Mouse (Mus musculus): ENCODE measurements around the gene Sfxn2.

DNA sequence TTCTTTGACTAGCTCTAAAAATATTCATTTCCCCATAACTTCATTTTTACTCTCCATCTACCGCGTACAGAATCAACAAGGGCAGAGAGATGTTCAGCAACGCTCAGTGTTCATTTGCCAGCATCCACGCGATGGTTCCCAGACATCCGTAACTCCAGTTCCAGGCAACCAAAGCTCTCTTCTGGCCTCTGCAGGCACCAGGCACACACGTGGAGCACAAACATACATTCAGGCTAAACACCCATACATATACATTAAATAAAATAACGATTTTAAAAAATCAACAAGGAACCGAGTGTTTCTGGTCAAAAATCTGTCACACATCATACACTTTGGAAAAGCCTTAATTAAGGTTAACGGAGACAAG lies 1.3 kb upstream of the Sfxn2 start:
- TF ChIP-seq POLR2A (IDR thresholded peaks at IDR 0.05; ENCODE audit: insufficient read depth, low read length), result no peak
- no peak for TF ChIP-seq CTCF (IDR thresholded peaks at IDR 0.05; ENCODE audit: low read depth, low read length)

Data from ES-Bruce4 (cell line).